Mouse (Mus musculus): ENCODE results near the gene Mas1. TPM values are rescaled to one million over a fixed set of nuclear protein-coding genes. Genes with fewer than 3 reads are reported as not detected.

Mas1 gene
- total RNA-seq, 2 experiments from 2014 or later, result 41.6 to 52.1 TPM

DNA sequence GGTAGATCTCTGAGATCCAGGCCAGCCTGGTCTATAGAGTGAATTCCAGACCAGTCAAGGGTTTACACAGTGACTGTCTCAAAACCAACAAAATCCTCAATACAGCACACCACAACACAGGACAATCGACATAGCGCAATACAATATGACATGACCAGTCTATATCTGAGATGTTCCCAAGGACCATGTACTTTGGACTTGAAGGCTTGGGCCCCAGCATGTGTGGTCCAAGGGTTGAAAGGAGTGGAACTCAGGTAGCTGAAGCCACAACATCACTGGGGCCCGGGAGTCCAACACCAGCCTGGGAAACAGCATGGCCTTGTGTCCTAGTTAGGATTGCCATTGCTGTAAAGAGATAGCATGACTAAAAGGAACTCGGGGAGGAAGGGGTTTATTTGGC lies 35.3 kb downstream of the Mas1 start:
- DNase-seq (ENCODE audit: low spot score in 2 of 2), result no peak

DNA sequence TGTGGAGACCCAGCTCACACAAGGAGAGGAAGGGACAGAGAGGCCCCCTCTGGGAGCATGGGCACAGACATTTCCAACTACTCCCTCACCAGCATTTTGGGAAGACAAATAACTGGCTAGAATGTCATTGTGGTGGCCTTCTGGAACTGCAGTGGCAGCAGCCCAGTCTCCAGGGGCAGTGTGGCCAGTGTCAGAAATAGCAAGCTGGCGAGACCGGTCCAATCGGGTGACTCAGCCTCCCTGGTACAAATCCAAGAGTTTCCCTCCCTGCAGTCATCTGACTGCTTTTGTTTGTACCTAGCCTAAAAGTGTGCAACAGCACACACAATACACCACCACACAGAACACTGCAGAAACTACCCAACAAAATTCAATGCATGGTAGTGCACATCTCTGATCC lies 35.7 kb downstream of the Mas1 start:
- no peak for DNase-seq (ENCODE audit: low spot score in 2 of 2)

DNA sequence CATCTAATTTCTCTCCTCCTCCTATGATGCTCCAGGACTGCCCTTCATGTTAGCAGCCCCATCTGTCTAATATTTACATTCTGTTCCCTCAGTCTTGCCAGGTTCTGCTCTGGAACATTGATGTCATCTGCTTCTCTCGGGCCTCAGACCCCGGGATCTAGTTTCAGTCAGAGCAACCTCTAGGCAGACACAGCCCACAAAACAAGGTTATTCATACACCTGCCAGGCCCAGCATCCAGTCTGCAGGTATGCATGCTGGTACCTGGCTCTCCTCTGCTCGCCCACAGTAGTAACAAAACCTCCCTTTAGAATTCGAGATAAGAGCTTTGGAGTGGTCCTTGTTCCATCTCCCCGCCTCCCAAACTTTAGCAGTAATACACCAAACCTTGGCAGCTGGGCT lies 37.6 kb downstream of the Mas1 start:
- peak in 1 of 2 experiments; percentile 16 for DNase-seq (ENCODE audit: low spot score in 2 of 2)

DNA sequence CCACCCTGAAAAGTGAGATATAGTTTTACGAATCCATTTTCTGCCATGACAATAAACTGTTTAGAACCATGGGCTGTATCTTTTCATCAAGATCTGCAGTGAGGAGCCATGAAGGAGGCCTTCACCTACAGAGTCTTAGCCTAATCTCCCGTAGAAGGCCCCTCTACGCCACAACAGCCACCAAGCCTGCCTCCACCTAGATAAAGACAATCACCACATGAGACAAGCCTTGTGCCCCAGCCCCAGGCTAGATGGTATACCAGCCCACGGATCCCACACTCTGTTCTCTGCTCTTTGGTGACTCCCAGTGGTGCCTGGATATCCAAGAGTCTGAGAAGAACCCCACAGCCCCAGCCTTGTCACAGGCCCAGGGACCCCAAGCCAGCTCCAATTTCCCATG lies 52.1 kb downstream of the Mas1 start:
- no peak for DNase-seq (ENCODE audit: low spot score in 2 of 2)

GRCm38 (mm10) chr17:12814502-12814901 lies 53.4 kb downstream of the Mas1 start:
- no peak for DNase-seq (ENCODE audit: low spot score in 2 of 2)

- no peak for DNase-seq (ENCODE audit: low spot score in 2 of 2)
Observed at GRCm38 (mm10) chr17:12810973-12811303, 57.0 kb downstream of the Mas1 start.

GRCm38 (mm10) chr17:12810103-12810972 lies 57.6 kb downstream of the Mas1 start:
- DNase-seq (ENCODE audit: low spot score in 2 of 2), result peak; percentile 36 to 63

DNA sequence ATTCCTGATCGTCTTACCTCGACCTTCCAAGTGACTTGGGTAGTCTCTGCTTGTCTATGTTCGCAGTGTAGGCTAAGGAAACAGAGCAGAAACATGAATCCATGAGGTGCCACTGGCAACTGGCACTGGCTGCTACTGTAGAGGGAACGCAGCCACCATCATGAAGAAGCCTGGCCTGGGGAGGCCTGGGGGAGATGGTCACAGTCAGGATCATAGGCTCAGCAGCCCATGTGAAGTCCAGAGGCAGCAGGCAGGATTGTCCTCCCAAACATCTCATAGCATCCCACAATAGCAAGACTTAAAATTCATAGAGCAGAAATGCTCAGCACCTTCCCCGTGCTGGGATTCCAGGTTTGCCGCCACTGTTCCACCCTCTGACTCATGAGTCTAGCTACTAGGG lies 59.1 kb downstream of the Mas1 start:
- no peak for DNase-seq (ENCODE audit: low spot score in 2 of 2)

GRCm38 (mm10) chr17:12804584-12805445 lies 63.1 kb downstream of the Mas1 start:
- DNase-seq (ENCODE audit: low spot score in 2 of 2), result no peak

DNA sequence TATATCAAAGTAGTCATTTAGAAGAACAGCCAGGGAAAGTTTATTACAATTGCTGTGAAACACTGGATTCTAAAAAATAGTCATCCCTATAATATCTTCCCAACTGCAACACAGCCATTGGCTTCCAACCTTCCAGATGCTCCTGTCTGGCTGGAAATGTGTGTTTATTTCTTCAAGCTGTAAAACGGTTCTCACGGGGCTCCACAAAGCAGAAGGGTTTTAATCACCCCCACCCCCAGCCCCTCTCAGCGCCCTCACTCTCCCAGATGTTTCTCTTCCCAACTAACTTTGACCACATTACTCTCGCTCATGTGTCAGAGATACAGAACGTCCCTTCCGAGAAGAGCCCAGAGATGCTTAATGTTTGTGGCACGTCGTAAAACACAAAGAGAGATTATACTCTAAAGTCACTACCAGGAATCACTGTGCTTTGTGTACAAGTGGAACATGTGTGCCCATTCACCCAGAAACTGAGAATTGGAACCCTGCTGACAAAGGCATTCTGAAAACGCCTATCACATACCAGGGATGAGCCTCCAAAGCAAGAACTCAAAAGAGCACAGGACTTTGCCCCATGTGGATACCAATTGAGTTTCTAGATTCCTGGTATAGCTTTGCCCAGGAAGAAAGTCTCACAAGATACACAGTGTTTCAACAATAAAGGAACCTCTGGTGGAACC lies 65.9 kb downstream of the Mas1 start:
- DNase-seq (ENCODE audit: low spot score in 2 of 2), result no peak

GRCm38 (mm10) chr17:12799368-12800275 lies 68.3 kb downstream of the Mas1 start:
- no peak for DNase-seq (ENCODE audit: low spot score in 2 of 2)

- no peak for DNase-seq (ENCODE audit: low spot score in 2 of 2)
Observed at GRCm38 (mm10) chr17:12798571-12798970, 69.4 kb downstream of the Mas1 start.

GRCm38 (mm10) chr17:12797427-12798029 lies 70.4 kb downstream of the Mas1 start:
- DNase-seq (ENCODE audit: low spot score in 2 of 2), result peak; percentile 21 to 22

DNA sequence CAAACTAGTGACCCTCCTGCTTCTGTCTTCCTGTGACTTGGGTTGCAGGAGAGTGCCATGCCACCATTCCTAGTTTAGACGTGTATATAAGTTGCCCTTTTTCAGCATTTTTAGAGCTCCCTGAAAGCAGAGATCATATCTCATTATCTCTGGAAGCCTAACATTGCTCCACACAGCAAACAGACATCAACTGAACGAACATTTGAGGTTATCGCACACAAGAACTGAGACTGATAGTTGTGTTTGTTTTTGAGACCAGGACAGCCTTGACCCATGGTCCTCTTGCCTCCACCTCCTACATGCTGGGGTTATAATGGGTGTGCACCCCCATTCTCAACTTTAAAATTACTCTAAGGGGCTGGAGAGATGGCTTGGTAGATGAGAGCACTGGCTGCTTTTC lies 71.3 kb downstream of the Mas1 start:
- no peak for DNase-seq (ENCODE audit: low spot score in 2 of 2)

- DNase-seq (ENCODE audit: low spot score in 2 of 2), result peak; percentile 8 to 12
Observed at GRCm38 (mm10) chr17:12793660-12794406, 74.1 kb downstream of the Mas1 start.

GRCm38 (mm10) chr17:12792422-12793206 lies 75.3 kb downstream of the Mas1 start:
- no peak for DNase-seq (ENCODE audit: low spot score in 2 of 2)

GRCm38 (mm10) chr17:12791420-12791819 lies 76.5 kb downstream of the Mas1 start:
- no peak for DNase-seq (ENCODE audit: low spot score in 2 of 2)

GRCm38 (mm10) chr17:12791079-12791406 lies 76.9 kb downstream of the Mas1 start:
- no peak for DNase-seq (ENCODE audit: low spot score in 2 of 2)
